Mouse (Mus musculus) spleen, adult 2 months (tissue): ENCODE results near the gene Raly.

ENCODE experiments used
- CTCF ChIP-seq: fragments of 200-500 bp; IDR thresholded peaks from 2 replicates; pipeline ENCODE4 v1.5.1; 2011; ENCODE audit warnings: mild to moderate bottlenecking, inconsistent platforms; ENCODE audit not compliant: insufficient read depth, insufficient read length, insufficient replicate concordance; ENCODE audit errors: extremely low read depth
- POLR2A ChIP-seq: fragments of 200-500 bp; IDR thresholded peaks from 2 replicates; pipeline ENCODE4 v1.6.1; 2011; ENCODE audit warnings: low read depth, low read length, inconsistent platforms

GRCm38 (mm10) chr2:154786187-154786586, 4.7 kb upstream of the Raly start:
- TF ChIP-seq CTCF (no peak), POLR2A (no peak)
